8 mouse cellular contexts compared by ENCODE assay signal in genomic region chr1:71102344-71103173, GRCm38 (mm10). TPM values are rescaled to one million over a fixed set of nuclear protein-coding genes. Genes with fewer than 3 reads are reported as not detected.
DNase-seq lines count a peak whose midpoint lies in the region; ATAC-seq and TF ChIP-seq lines count a peak whose summit lies in the region.

Gene Bard1, minus strand, starts transcription at chr1:71103146.

- H3K9me3 ChIP-seq in forebrain, embryonic 10.5 days = no peaks in the 10 kb centered on the region
- H3K9me3 ChIP-seq in heart, embryonic 15.5 days (replicated peaks) = no peaks in the 10 kb centered on the region
- H3K9me3 ChIP-seq in liver, embryonic 14.5 days (ENCODE audit: control insufficient read depth, low read length) = no peaks in the 10 kb centered on the region
- H3K9me3 ChIP-seq in neural tube, embryonic 11.5 days (ENCODE audit: control insufficient read depth, low read length) = no peaks in the 10 kb centered on the region
- no peaks in the 10 kb centered on the region for H3K9me3 ChIP-seq in stomach, postnatal 0 days (ENCODE audit: control insufficient read depth, low read length)

- H3K36me3 ChIP-seq in forebrain, embryonic 10.5 days (replicated peaks) = peaks cover 8% of the 10 kb centered on the region
- H3K36me3 ChIP-seq in heart, embryonic 15.5 days = no peaks in the 10 kb centered on the region
- H3K36me3 ChIP-seq in liver, embryonic 14.5 days (replicated peaks; ENCODE audit: control insufficient read depth, insufficient read depth, low read depth) = no peaks in the 10 kb centered on the region; the same call in 1 of the 2 replicates
- no peaks in the 10 kb centered on the region for H3K36me3 ChIP-seq in neural tube, embryonic 11.5 days (ENCODE audit: control insufficient read depth, insufficient read depth, low read length)
- H3K36me3 ChIP-seq in stomach, postnatal 0 days (ENCODE audit: control insufficient read depth, insufficient read depth, low read length) = no peaks in the 10 kb centered on the region

- peaks cover 21% of the 10 kb centered on the region for H3K4me1 ChIP-seq in forebrain, embryonic 10.5 days
- peaks cover 20% of the 10 kb centered on the region for H3K4me1 ChIP-seq in heart, embryonic 15.5 days (replicated peaks)
- H3K4me1 ChIP-seq in liver, embryonic 14.5 days (replicated peaks; ENCODE audit: control insufficient read depth in 2 of 2, insufficient read depth in 2 of 2, low read length in 1 of 2) = peaks cover 30 to 35% of the 10 kb centered on the region in 2 experiments
- H3K4me1 ChIP-seq in neural tube, embryonic 11.5 days (ENCODE audit: control insufficient read depth, insufficient read depth, low read length) = 0 out of 2 replicates have a peak, but pooled peaks cover 2% of the 10 kb centered on the region
- no peaks in the 10 kb centered on the region for H3K4me1 ChIP-seq in stomach, postnatal 0 days (replicated peaks; ENCODE audit: control insufficient read depth, insufficient read depth)

- peak; percentile 96 to 97 for DNase-seq in CD8-positive naive resting alpha-beta T cell, adult 2 months (ENCODE audit: low read depth in 2 of 2, low spot score in 2 of 2)
- peak; percentile 96 for DNase-seq in c-Kit-positive CD71-negative TER-119-negative erythroid progenitor cells, embryonic 14.5 days (ENCODE audit: low read depth)
- peak; percentile 94 for DNase-seq in forebrain, embryonic 10.5 days (ENCODE audit: extremely low spot score, low spot score)
- peak; percentile 97 to 98 for DNase-seq in kidney, postnatal 25 days
- DNase-seq in liver, embryonic 14.5 days (ENCODE audit: low read depth in 3 of 3, low spot score in 3 of 3) = peak; percentile 98 to 99 (median 98)
- peak; percentile 95 for DNase-seq in neural tube, embryonic 11.5 days (ENCODE audit: low spot score)
- DNase-seq in stomach, postnatal 0 days (ENCODE audit: low spot score) = peak; percentile 97

- no peaks in the 10 kb centered on the region for H3K27me3 ChIP-seq in forebrain, embryonic 10.5 days (ENCODE audit: poor library complexity, severe bottlenecking)
- no peaks in the 10 kb centered on the region for H3K27me3 ChIP-seq in heart, embryonic 15.5 days
- H3K27me3 ChIP-seq in liver, embryonic 14.5 days (ENCODE audit: control insufficient read depth, insufficient read depth, low read length) = no peaks in the 10 kb centered on the region
- no peaks in the 10 kb centered on the region for H3K27me3 ChIP-seq in neural tube, embryonic 11.5 days (ENCODE audit: control insufficient read depth, insufficient read depth, low read length)
- no peaks in the 10 kb centered on the region for H3K27me3 ChIP-seq in stomach, postnatal 0 days (ENCODE audit: control insufficient read depth, insufficient read depth, low read length)

- peak; percentile 97 for ATAC-seq in heart, embryonic 15.5 days (replicated peaks; ENCODE audit: insufficient number of reproducible peaks, insufficient read depth, low FRiP score, low read depth)
- ATAC-seq in liver, embryonic 14.5 days (ENCODE audit: insufficient read depth) = peak; percentile 95
- peak; percentile 96 for ATAC-seq in neural tube, embryonic 11.5 days (ENCODE audit: insufficient read depth, low FRiP score, low TSS enrichment)
- peak; percentile 99 for ATAC-seq in stomach, postnatal 0 days (ENCODE audit: low FRiP score, low TSS enrichment)

- H3K4me3 ChIP-seq in forebrain, embryonic 10.5 days = peak within 1 kb of the TSS; percentile 86
- peak within 1 kb of the TSS; percentile 88 for H3K4me3 ChIP-seq in heart, embryonic 15.5 days
- peak within 1 kb of the TSS; percentile 73 to 93 for H3K4me3 ChIP-seq in liver, embryonic 14.5 days (ENCODE audit: insufficient read depth in 1 of 2, low read depth in 2 of 2, low read length in 2 of 2)
- peak within 1 kb of the TSS; percentile 82 for H3K4me3 ChIP-seq in neural tube, embryonic 11.5 days (ENCODE audit: low read depth, low read length)
- H3K4me3 ChIP-seq in stomach, postnatal 0 days (ENCODE audit: low read depth, low read length) = peak within 1 kb of the TSS; percentile 90

- WGBS in forebrain, embryonic 10.5 days = under 1% methylated on average over 69 of the region's 69 CpGs
- WGBS in heart, embryonic 15.5 days = under 1% methylated on average over 69 of the region's 69 CpGs
- under 1% methylated on average over 68 of the region's 69 CpGs for WGBS in liver, embryonic 14.5 days (ENCODE audit: insufficient replicate concordance)
- under 1% methylated on average over 63 of the region's 69 CpGs for WGBS in neural tube, embryonic 11.5 days
- under 1% methylated on average over 69 of the region's 69 CpGs for WGBS in stomach, postnatal 0 days

- peak; percentile 28; the same call in 1 of the 2 replicates for TF ChIP-seq EP300 in liver, embryonic 14.5 days (IDR thresholded peaks at IDR 0.05; ENCODE audit: low read depth)
- no peak for TF ChIP-seq EP300 in stomach, postnatal 0 days (optimal IDR thresholded peaks at IDR 0.05)

- no peak for TF ChIP-seq CTCF in liver, embryonic 14.5 days (IDR thresholded peaks at IDR 0.05; ENCODE audit: low read depth)
- TF ChIP-seq CTCF in stomach, postnatal 0 days (IDR thresholded peaks at IDR 0.05; ENCODE audit: low read depth) = no peak

- peak within 1 kb of the TSS; percentile 96 for H3K27ac ChIP-seq in forebrain, embryonic 10.5 days
- peak within 1 kb of the TSS; percentile 87 for H3K27ac ChIP-seq in heart, embryonic 15.5 days
- peak within 1 kb of the TSS; percentile 68 for H3K27ac ChIP-seq in liver, embryonic 14.5 days
- peak within 1 kb of the TSS; percentile 63 for H3K27ac ChIP-seq in neural tube, embryonic 11.5 days (ENCODE audit: low read depth, low read length)
- peak within 1 kb of the TSS; percentile 76 for H3K27ac ChIP-seq in stomach, postnatal 0 days (replicated peaks)

- peak within 1 kb of the TSS; percentile 79 for H3K9ac ChIP-seq in heart, embryonic 15.5 days
- H3K9ac ChIP-seq in liver, embryonic 14.5 days (replicated peaks) = peak within 1 kb of the TSS; percentile 84
- peak within 1 kb of the TSS; percentile 76 for H3K9ac ChIP-seq in neural tube, embryonic 11.5 days (ENCODE audit: low read length)
- H3K9ac ChIP-seq in stomach, postnatal 0 days (ENCODE audit: low read length) = peak within 1 kb of the TSS; percentile 62

- peak within 1 kb of the TSS; percentile 69 for H3K4me2 ChIP-seq in heart, embryonic 15.5 days
- H3K4me2 ChIP-seq in liver, embryonic 14.5 days (ENCODE audit: low read depth) = peak within 1 kb of the TSS; percentile 91
- peak within 1 kb of the TSS; percentile 67 for H3K4me2 ChIP-seq in neural tube, embryonic 11.5 days (ENCODE audit: low read depth)
- peak within 1 kb of the TSS; percentile 82 for H3K4me2 ChIP-seq in stomach, postnatal 0 days (replicated peaks; ENCODE audit: low read depth)

RNA-seq across cellular contexts. Expression of gene Bard1, which starts in this region (rescaled TPM):
- 3.2 and 3.3 TPM in 2 replicates for polyA plus RNA-seq in forebrain, embryonic 10.5 days (2016; fragmentation: Nextera tagmentation; extraction: Ambion mirVana)
- 1.6 and 1.8 TPM in 2 replicates for polyA plus RNA-seq in heart, embryonic 15.5 days (2015; fragmentation: Nextera tagmentation; extraction: Ambion mirVana)
- 6.0 and 7.1 TPM in 2 replicates for polyA plus RNA-seq in liver, embryonic 14.5 days (2012; rRNA removed)
- polyA plus RNA-seq in liver, embryonic 14.5 days (2014; fragmentation: Nextera tagmentation; extraction: Ambion mirVana) = 2.5 and 2.6 TPM in 2 replicates
- polyA plus RNA-seq in neural tube, embryonic 11.5 days (2014; fragmentation: Nextera tagmentation; extraction: Ambion mirVana) = 2.1 and 2.5 TPM in 2 replicates
- polyA plus RNA-seq in stomach, postnatal 0 days (2015; fragmentation: Nextera tagmentation; extraction: Ambion mirVana) = 0.46 and 0.74 TPM in 2 replicates

Comparison
In these comparisons a context has a peak if more than half of its experiments do, and no peak if none do; other contexts are left out.
1. Peak in every context shown above with its lines: DNase-seq, ATAC-seq, H3K4me3 ChIP-seq and H3K27ac ChIP-seq.
2. Peak in DNase-seq, ATAC-seq, H3K4me3 ChIP-seq, H3K27ac ChIP-seq, H3K9ac ChIP-seq and H3K4me2 ChIP-seq in stomach, postnatal 0 days; RNA of the gene not detected or under 1 TPM.